Mouse (Mus musculus) CD4-positive, CD25-positive, alpha-beta regulatory T cell, adult 2 months (primary cell): ENCODE measurements around the gene Dvl3.

ENCODE experiments used
- DNase-seq: peaks from one replicate; pipeline ENCODE4 v3.0.0-alpha.2; 2012; ENCODE audit warnings: low read depth, low spot score

The Dvl3 gene

DNA sequence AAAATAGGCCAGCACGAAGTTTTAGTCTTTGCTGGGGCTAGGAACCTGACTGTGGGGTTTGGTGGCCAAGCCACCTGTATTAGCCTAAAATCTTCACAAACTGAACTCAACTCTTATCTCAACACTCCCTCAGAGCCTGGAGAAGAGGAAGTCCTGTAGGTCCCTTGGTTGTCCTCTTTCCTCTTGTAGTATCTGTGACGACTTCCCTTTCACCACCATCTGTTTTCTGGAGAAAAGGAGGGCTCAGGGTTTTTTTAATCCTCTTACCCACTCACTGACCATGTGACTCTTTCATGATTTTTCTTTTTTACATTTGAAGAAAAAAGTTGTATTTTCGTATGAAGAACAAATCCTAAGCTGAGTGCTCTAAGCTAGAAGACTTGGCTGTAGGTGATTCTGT, 22.9 kb downstream of the Dvl3 start:
- no peak for DNase-seq

DNA sequence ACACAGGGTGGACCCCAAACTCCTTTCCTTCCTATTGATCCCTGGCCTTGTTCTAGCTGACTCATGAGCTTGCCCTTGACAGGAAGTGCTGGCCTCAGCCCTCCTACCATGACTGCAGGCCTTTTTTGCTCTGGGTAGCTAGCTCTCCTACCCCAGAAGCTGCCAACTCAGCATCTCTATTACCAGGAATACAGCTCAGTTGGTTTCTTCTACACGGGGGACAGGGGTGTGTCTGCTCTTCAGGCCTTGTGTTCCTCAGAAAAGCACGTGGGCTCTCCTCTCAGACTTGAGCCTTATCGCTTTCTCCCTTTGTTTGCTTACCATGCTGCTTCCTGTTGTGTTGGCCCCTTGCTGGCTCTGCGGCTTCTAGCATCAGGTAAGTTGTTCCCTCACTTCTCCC, 23.7 kb downstream of the Dvl3 start:
- DNase-seq, result no peak

DNA sequence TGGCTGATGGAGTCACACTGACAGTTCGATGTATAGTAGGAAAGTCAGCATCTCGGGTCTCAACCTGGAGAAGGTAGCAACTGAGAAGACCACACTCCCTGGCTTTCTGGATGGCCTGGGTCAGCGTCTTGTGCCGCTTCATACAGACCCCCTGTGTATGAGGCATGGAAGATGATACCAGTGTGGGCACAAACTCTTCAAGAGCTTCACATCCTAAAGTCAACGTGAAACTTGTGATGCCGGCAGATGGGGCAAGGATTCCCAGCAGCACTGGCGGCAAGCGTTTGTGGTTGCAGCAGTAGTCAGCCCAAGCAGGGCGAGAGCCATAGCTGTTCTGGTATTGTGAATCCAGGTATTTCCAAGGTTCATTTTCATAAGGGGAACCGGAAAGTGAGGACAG, 28.9 kb downstream of the Dvl3 start:
- DNase-seq, result no peak

DNA sequence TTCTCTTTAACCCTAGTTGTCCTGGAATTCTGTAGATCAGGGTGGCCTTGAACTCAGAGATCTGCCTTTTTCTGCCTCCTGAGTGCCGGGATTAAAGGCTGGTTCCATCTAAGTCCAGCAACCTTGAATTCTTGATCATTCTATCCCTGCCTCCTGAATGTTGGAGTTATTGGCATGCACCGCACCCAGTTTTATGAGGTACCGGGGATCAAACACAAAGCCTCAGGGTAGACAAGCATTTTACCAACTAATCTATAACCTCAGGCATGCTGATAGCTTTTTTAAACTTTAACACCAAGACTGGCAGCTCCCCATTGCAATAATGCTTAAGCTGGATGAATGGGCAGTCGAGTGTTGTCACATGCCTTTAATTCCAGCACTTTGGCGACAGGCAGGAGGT, 30.6 kb downstream of the Dvl3 start:
- DNase-seq, result no peak

DNA sequence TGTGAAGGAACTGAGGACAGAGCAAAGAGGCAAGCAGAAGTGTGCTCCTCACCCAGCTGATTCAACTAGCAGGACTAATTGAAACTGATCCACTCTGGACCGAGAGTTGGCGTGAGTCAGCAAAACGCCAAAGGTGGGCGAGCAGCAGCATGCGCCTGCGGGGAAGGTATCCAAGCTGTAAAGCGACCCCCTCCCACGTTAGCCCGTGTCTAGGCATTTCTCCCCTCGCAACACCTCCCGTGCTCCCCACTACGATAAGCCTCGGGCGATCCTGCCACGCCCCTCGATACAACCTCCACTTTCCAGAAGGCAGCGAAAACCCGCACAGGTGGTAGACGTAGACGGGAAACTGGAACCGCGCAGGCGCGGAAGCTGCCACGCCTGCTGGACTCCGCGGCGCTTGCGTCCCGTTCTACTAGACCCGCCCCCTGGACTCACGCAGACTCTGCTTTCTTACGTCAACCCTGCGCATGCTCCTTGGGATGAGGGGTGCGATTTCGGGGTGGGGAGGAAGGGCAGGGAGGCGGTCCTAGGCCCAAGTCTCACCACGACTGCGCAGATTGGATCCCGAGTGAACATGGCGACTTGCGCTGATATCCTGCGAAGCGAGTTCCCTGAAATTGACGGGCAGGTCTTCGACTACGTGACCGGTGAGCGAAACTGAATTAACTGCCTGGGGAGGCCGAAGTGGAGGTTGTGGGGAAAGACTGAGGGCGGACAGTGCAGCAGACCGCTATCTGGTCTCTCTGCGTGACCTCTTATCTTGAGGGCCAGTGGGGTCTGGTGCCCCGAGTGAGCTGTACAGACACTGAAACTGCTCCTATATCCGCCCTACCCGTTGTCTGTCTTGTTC, 31.5 kb downstream of the Dvl3 start, which contains the start of gene Abcf3:
Gene Abcf3, plus strand, starts transcription at position 482 of the 853 bp plus-strand sequence.
- DNase-seq, result peak; percentile 100

DNA sequence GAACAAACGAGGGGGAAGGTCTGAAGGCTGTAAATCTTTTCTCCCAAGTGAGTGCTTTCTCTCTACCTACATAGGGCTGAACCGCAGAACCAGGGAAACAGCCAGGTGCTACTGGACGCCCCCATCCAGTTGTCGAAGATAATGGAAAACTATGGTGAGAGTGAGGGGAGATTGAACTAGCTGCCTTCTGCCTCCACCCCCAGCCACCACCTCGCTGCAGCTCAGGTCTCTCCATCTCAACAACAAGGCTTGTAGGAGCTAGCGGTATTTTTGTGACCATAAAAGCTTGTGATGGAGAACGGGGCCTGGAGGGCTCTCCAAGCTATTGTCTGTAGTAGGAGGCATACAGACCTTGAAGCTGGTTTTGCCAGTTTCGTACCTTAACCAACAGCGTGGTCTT, 32.4 kb downstream of the Dvl3 start:
- DNase-seq, result no peak

DNA sequence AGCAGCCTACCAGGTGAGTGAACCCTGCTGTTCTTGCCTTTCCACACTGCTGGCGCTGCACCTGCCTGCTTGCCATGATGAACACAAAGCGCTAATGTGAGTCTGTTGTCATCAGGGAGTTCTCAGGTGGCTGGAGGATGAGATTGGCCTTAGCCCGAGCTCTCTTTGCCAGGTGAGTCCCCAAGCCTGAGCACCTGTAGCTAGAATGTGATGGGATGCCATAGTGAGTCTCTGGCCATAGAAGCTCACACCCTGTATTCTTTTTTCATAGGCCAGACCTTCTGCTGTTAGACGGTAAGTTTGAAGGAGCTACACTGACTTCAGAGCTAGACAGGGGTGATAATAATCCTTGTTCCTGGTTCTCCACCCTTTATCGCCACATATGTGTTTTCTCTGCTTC, 34.9 kb downstream of the Dvl3 start:
- no peak for DNase-seq

DNA sequence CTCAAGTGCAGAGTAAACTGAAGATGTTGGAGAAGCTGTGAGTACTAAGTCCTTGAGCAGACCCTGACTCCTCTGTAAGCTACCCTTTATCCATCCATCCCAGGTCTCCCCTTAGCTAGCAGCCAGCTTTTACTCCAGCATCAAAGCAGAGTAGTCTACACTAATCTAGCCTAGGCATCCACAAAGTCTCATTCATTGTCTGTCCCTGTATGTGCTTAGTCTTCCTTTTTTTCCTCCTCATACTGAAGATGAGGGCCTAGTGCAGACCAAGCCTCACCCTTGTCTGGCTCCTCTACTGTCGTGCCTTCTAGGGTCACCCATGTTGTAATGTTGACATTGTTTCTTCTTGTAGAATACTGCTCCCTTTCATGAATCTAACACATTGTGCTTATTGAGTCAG, 35.8 kb downstream of the Dvl3 start:
- no peak for DNase-seq

DNA sequence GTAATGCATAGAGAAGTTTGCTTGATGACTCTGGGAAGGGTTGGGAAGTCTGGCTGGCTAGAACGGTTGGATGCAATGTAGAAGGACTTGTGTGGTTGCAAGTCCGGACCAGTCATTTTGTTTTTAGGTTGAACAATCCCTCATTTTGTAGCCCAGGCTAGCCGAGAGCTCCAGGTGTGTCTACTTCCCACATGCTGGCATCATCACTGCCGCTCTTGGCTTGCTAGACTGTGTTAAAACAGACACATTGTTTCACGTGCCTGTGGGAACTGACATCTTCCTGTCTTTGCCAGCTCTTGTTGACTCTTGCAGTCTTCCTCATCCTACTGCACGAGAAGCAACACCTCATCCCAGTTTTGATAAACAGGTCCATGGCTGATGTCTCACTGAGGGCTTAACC, 38.2 kb downstream of the Dvl3 start:
- no peak for DNase-seq

DNA sequence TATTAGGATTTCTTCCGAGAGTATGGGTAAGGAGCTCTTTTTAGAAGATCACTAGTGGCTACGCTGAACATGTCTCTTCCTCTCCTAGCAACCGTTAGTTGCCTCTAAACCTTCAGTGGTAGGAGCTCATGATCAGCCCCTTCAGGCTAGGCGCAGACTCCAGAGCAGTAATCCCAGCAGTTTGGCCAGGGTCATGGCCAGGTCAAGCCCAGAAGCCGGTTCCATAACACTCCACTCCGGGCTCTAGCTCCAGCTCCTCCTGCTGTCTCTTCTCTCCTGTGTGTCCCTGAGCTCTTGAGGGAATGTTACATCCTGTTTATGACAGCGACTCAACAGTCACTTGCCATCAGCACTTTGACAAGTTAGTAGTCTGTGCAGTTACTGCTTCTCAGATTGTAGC, 40.6 kb downstream of the Dvl3 start:
- no peak for DNase-seq

DNA sequence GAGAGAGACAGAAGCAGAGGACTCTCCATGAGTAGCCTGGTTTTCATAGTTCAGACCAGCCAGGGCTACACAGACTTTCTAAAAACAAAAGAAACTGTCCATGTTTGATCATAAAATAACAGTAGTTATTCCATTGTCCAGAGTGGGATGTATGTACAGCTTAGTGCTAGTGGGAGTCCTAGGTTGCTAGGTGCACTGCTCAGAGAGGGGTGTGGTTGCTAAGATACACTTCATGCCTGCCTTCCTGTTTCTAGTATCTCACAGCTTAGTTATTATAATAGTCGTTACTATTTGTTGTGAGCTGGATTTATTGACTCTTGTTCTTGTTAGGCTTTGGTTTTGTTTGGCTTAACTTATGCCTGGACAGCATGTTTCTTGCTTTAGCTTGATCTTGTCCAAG, 48.3 kb downstream of the Dvl3 start:
- no peak for DNase-seq
